Mouse (Mus musculus) hindbrain, embryonic 10.5 days (tissue): ENCODE data around the gene Galnt2. TPM values are rescaled to one million over a fixed set of nuclear protein-coding genes. Genes with fewer than 3 reads are reported as not detected.

Experiments
- DNase-seq: peaks from one replicate; pipeline ENCODE4 v3.0.0-alpha.2; 2017; ENCODE audit warnings: low spot score
- H3K27ac ChIP-seq: fragments of 300-500 bp; sonication (generic); 2 replicates; pipeline ENCODE4 v1.5.1; 2016; ENCODE audit warnings: mild to moderate bottlenecking, moderate library complexity
- H3K27me3 ChIP-seq: fragments of 300-500 bp; sonication (generic); 2 replicates; pipeline ENCODE4 v1.6.1; 2016; ENCODE audit warnings: mild to moderate bottlenecking; ENCODE audit not compliant: poor library complexity, insufficient read depth, severe bottlenecking
- H3K36me3 ChIP-seq: fragments of 300-500 bp; sonication (generic); 2 replicates; pipeline ENCODE4 v1.6.1; 2016; ENCODE audit warnings: mild to moderate bottlenecking, moderate library complexity
- H3K4me1 ChIP-seq: fragments of 300-500 bp; sonication (generic); replicated peaks from 2 replicates; pipeline ENCODE4 v1.6.1; 2016; ENCODE audit warnings: mild to moderate bottlenecking
- H3K4me3 ChIP-seq: fragments of 300-500 bp; sonication (generic); 2 replicates; pipeline ENCODE4 v1.5.1; 2016; ENCODE audit warnings: mild to moderate bottlenecking, moderate library complexity
- H3K9me3 ChIP-seq: fragments of 300-500 bp; sonication (generic); 2 replicates; pipeline ENCODE4 v1.6.1; 2016; ENCODE audit warnings: mild to moderate bottlenecking, moderate library complexity
- WGBS: fragments of 180-500 bp; shearing (Covaris S2); methylation state at CpG from one replicate; pipeline ENCODE4 v1.1.7; 2016; 5-methylcytosine and 5-hydroxymethylcytosine counted together
- polyA plus RNA-seq: library from polyadenylated mRNA; unstranded; fragments of >200 nt; fragmentation: Nextera tagmentation; extraction: Ambion mirVana; gene quantifications from 2 replicates; pipeline ENCODE4 v1.2.1, GENCODE M21; 2016

Gene Galnt2
- polyA plus RNA-seq, 1 experiment from 2014 or later: 56.0 TPM

DNA sequence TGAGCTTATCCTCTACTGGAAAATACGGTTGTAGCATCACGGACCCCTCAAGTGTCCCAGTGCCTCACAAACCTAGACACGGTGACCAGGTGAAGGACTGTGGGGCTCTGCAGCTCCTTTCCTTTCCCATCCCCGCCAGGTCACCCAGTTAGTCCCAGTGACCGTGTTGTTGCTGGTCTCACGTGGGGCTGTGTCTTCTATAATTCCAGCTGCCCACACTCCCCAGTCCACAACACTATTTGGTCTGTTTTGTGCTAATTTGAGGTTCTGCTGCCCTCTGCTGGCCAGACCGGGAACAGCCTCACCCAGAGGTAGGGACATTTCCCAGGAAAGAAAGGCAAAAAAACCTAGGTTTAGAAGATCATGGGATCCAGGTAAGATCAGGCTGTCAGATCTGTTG, 118.5 kb downstream of the Galnt2 start:
- H3K36me3 ChIP-seq: peaks cover 7% of the 10 kb centered on the region
- H3K27ac ChIP-seq: no peak overlapping the region
- H3K4me3 ChIP-seq: no peak overlapping the region
- no peaks in the 10 kb centered on the region for H3K27me3 ChIP-seq
- DNase-seq: peak; percentile 81
- H3K9me3 ChIP-seq: no peaks in the 10 kb centered on the region
- H3K4me1 ChIP-seq: no peaks in the 10 kb centered on the region
- 43% methylated on average over 7 of the region's 7 CpGs for WGBS

DNA sequence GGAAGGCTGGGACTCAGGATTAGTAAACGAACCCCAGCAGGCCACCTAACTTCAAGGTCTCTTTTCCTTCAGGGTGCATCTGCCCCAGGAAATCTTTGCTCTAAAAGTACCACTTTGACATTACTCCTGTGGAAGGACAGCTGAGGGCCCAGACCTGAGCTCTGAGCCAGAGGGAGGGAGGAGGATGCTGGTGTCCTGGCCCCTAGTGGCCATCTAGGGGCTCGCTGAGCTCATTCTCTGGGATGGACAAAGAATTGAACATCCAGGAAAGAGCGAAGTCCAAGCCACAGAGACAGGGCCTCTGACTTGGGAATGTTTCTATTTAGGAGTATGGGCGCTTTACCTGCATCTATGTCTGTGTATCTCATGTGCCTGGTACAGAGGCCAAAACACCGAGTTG, 120.4 kb downstream of the Galnt2 start:
- no peak overlapping the region for H3K27ac ChIP-seq
- no peaks in the 10 kb centered on the region for H3K27me3 ChIP-seq
- WGBS: 64% methylated on average over 5 of the region's 5 CpGs
- H3K4me1 ChIP-seq: no peaks in the 10 kb centered on the region
- H3K36me3 ChIP-seq: no peaks in the 10 kb centered on the region
- no peaks in the 10 kb centered on the region for H3K9me3 ChIP-seq
- DNase-seq: no peak
- no peak overlapping the region for H3K4me3 ChIP-seq

DNA sequence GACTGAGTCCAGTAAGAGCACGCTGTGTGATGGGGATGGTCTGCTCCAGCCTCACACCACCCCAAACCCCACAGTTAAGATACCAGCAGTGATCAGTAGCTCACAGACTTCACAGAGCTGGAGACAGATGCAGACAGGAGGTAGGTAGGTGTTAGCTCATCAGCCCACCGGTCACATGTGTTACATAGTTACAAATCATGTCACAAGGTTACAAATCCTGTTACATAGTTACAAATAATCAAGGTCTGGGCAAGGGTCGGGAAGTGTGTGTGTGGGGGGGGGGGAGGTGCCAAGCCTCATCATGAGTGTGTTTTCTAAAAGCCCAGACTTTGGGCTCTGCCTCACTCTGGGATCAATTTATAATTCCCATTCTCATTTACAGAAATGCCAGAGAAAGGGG, 129.7 kb downstream of the Galnt2 start:
- H3K27me3 ChIP-seq: no peaks in the 10 kb centered on the region

DNA sequence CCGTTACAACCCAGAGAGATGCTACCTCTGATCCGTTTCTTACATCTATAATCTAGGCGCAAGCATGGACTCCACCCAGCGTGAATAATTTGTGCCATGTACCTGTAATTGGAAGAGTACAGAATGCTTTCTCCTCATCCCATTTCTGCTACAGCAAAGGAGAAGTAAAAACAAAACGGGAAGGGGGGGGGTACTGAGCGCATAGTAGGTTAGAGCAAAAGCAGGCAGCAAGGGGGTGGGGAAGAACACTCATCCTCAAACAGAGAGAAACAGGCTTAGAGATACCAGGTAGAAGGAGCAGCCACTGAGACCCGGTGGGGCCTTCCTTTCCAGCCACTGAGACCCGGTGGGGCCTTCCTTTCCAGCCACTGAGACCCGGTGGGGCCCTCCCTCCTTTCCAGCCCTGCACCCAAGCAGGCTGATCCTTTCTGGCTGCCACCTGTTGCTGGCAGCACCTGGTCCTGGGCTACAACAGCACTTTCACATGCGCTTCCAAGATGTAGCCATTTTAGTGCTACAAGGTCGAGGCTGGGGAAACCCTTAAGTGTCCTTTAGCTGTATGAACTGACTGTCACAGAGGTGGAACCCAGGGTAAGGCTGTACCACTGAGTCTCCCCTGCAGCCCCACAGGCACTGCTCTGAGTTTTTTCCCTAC, 130.7 kb downstream of the Galnt2 start:
- no peak for DNase-seq
- 84% methylated on average over 11 of the region's 11 CpGs for WGBS

More for the DNA sequence above, 129.7 kb downstream of the Galnt2 start:
- Histone ChIP-seq H3K9me3 (0 out of 2 replicates have a peak, but pooled peaks cover 7% of the 10 kb centered on the region), H3K4me1 (no peaks in the 10 kb centered on the region), H3K36me3 (no peaks in the 10 kb centered on the region), H3K4me3 (no peak overlapping the region), H3K27ac (no peak overlapping the region)
- DNase-seq: no peak
- WGBS: 85% methylated on average over 3 of the region's 3 CpGs

DNA sequence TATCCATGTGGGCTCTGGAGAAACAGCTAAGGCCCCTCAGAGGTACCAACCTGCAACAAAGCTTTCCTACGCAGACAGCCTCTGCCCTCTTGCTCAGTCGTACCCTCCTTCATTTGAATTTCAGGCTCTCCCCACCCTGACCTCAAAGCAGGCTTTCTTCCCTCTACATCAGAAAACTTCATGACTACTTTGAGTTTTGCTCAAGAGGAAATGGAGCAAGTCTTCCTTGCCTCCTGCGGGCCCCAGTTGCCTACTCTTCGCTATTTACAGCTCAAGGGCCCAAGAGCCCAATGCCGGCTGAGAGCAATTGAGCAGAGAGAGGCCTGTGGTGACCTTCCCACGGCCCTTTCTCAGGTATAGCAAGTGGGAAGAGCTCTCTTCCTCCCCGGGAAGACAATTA, 131.4 kb downstream of the Galnt2 start:
- no peak overlapping the region for H3K27ac ChIP-seq
- no peaks in the 10 kb centered on the region for H3K36me3 ChIP-seq
- H3K9me3 ChIP-seq: 0 out of 2 replicates have a peak, but pooled peaks cover 7% of the 10 kb centered on the region
- DNase-seq: no peak
- H3K4me1 ChIP-seq: no peaks in the 10 kb centered on the region
- no peaks in the 10 kb centered on the region for H3K27me3 ChIP-seq
- H3K4me3 ChIP-seq: no peak overlapping the region
- 85% methylated on average over 7 of the region's 7 CpGs for WGBS

More for the DNA sequence above, 130.7 kb downstream of the Galnt2 start:
- no peaks in the 10 kb centered on the region for H3K4me1 ChIP-seq
- H3K4me3 ChIP-seq: no peak overlapping the region
- H3K27me3 ChIP-seq: no peaks in the 10 kb centered on the region
- 0 out of 2 replicates have a peak, but pooled peaks cover 7% of the 10 kb centered on the region for H3K9me3 ChIP-seq
- H3K36me3 ChIP-seq: no peaks in the 10 kb centered on the region
- no peak overlapping the region for H3K27ac ChIP-seq

DNA sequence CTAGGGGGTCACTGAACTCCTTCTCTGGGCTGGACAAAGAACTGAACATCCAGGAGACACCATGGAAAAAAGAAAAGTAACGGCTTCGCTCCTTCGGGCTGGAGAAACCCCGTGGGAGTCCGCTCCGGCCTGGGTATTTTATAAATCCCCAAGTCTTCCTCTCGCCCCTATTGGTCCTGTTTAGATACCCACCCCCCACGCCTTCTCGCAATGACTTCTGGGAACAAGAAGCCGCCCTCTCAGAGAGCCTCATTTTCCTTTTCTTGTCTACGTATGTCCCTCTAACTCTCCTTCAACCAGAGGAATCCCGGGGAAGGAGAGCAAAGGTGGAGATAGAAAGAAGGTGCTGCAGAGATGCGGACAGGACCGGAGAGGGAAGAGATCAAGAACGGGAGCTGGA, 132.1 kb downstream of the Galnt2 start:
- H3K9me3 ChIP-seq: 0 out of 2 replicates have a peak, but pooled peaks cover 7% of the 10 kb centered on the region
- H3K36me3 ChIP-seq: no peaks in the 10 kb centered on the region
- no peaks in the 10 kb centered on the region for H3K27me3 ChIP-seq
- 93% methylated on average over 15 of the region's 15 CpGs for WGBS
- no peak for DNase-seq
- no peak overlapping the region for H3K27ac ChIP-seq
- H3K4me1 ChIP-seq: no peaks in the 10 kb centered on the region
- no peak overlapping the region for H3K4me3 ChIP-seq

DNA sequence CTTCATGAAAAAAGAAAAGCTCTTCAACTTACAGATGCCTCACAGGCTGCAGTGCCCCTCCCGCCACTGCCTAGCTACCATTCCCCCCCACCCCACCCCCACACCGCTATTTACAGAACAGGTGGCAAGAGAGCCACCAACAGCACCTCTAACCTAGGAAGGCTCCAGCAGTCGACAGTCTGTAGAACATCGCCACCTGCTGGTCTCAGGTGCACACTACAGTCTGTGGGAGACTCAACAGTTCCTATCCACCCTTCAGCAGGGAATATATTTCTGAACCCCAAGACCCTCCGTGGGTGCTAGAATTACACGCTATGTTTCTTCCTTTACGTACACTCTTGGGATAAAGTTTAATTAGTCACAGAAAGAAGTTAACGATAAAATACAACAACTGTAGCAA, 137.0 kb downstream of the Galnt2 start:
- 21% methylated on average over 8 of the region's 8 CpGs for WGBS
- Histone ChIP-seq H3K27ac (no peak overlapping the region), H3K4me1 (no peaks in the 10 kb centered on the region), H3K9me3 (no peaks in the 10 kb centered on the region), H3K36me3 (0 out of 2 replicates have a peak, but pooled peaks cover 3% of the 10 kb centered on the region), H3K27me3 (no peaks in the 10 kb centered on the region), H3K4me3 (no peak overlapping the region)
- peak; percentile 78 for DNase-seq

DNA sequence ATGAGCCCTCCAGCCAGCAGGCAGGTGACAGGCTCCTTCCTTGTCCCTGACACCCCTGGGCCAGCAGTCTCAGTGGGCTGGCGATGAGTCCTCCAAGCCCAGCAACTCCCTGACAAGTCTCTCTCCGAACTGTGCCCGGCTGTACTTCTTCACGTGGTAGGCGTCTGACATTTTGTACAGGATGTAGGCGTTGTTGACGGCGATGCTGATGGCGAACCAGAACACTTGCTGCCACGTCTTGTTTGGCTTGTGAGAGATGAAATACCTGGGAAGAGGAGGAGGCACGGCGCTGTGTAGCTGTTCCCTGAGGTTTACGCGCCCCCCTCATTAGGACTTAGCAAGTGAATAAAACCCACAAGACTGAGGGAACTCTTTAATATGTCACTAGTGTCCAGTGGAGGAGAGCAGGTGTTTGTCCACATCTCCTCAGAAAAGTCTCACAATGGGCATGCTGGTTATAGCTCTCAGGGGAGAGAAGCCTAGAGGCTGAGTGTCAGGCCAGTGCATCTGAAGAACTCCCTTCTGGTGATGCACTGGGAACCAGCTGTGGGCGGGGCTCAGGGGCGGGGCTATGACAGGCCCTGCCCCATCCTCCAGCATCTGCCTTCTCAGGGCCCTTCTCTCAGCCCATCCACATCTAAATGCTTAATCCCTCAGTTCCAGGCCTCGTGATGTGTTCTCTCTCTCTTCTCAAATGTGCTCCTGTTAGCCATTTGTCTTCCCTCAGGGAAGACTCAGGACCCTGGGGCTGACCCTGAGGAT, 139.4 kb downstream of the Galnt2 start:
- 81% methylated on average over 17 of the region's 17 CpGs for WGBS

DNA sequence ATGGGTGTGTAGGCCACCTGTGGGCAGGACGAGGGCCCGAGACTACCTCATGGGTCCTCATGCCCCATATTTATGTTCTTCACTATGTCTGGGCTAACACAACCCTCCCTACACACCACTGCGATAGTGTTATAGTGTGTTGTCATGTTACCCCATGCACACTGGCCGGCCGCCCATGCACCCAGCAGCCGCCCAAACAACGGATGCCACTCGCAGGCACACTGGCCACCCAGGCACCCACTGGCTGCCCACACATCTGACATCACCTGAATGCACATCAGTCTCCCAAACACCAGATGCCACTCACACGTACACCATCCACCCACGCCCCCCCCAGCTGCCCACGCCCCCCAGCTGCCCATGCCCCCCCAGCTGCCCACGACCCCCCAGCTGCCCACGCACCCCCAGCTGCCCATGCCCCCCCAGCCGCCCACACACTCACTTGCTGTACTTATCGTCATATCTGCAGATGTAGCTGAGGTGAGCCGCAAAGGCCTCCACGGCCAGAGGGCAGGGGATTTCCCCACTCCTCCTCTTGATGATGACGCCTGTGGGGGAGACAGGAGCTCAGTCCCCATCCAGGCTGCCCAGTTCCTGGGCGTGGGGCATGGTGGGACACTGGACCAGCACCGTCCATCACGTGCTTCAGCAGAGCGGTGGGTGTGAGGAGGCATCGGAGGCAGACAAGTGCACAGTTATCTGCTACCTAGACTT, 140.4 kb downstream of the Galnt2 start:
- no peak overlapping the region for H3K27ac ChIP-seq
- no peaks in the 10 kb centered on the region for H3K4me1 ChIP-seq
- 93% methylated on average over 23 of the region's 23 CpGs for WGBS
- H3K9me3 ChIP-seq: no peaks in the 10 kb centered on the region
- no peaks in the 10 kb centered on the region for H3K27me3 ChIP-seq
- H3K4me3 ChIP-seq: no peak overlapping the region
- H3K36me3 ChIP-seq: 0 out of 2 replicates have a peak, but pooled peaks cover 3% of the 10 kb centered on the region
- no peak for DNase-seq

More for the DNA sequence above, 139.4 kb downstream of the Galnt2 start:
- Histone ChIP-seq H3K4me1 (no peaks in the 10 kb centered on the region), H3K9me3 (no peaks in the 10 kb centered on the region), H3K27me3 (no peaks in the 10 kb centered on the region), H3K36me3 (0 out of 2 replicates have a peak, but pooled peaks cover 3% of the 10 kb centered on the region), H3K27ac (no peak overlapping the region), H3K4me3 (no peak overlapping the region)
- no peak for DNase-seq

DNA sequence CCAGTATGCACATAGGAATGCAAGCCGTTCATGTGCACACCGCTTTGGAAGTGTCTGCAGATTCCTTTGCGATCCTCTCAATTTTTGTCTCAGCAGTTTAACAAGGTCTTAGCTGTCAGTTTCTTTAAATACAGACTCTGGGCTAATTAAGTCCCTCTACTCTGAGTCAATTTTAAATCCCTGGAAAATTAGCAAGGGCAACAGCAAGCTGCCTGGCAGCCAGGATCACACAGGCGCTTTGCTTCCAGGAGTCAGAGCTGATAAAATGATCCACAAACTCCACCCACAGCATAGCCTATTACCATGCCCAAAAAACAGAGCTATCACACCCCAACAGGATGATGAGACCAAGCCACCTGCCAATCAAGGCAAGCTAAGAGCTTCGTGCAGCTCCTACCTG, 142.6 kb downstream of the Galnt2 start:
- Histone ChIP-seq H3K4me1 (no peaks in the 10 kb centered on the region), H3K27me3 (no peaks in the 10 kb centered on the region), H3K27ac (no peak overlapping the region), H3K36me3 (0 out of 2 replicates have a peak, but pooled peaks cover 3% of the 10 kb centered on the region), H3K4me3 (no peak overlapping the region), H3K9me3 (no peaks in the 10 kb centered on the region)
- WGBS: 95% methylated on average over 5 of the region's 5 CpGs
- DNase-seq: no peak

DNA sequence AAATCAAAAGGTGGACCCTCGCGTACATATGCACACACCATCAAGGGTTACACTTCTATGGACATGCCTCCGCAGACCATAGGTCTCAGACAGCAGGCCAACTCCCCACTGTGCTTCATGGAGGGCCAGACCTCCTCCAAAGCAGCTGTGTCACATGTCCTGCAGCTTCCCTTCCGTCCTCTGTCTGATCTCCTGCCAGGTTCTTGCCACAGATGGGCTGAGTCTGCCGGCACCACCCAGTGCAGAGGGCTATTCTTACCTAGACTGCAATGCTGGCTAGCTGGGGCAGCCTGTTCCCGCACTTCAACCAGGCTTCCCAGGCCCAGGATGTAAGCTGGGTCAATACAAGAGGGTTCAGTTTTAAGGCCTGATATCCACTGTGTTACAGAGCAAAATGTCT, 144.0 kb downstream of the Galnt2 start:
- Histone ChIP-seq H3K36me3 (0 out of 2 replicates have a peak, but pooled peaks cover under 1% of the 10 kb centered on the region), H3K9me3 (no peaks in the 10 kb centered on the region), H3K27me3 (no peaks in the 10 kb centered on the region), H3K4me3 (no peak overlapping the region), H3K27ac (no peak overlapping the region), H3K4me1 (no peaks in the 10 kb centered on the region)
- 79% methylated on average over 6 of the region's 6 CpGs for WGBS
- no peak for DNase-seq

DNA sequence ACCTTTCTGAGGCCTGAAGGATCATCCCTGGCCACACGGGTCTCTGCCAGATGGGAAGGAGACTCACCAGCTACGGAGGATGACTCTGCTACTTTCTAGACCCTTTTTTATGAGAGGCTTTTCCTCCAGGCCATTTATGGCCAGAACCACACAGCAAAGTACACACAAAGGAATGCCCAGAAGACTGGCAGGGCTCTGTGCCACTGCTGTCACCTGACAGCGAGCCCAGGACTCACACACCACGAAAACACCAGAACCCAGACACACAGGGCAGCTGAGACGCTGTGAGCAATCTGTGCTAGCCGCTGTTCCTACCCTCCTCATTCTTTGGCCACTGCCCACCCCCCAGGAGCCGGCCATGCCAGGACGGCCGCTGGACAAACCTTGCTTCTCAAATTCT, 144.5 kb downstream of the Galnt2 start:
- no peak overlapping the region for H3K4me3 ChIP-seq
- H3K27me3 ChIP-seq: no peaks in the 10 kb centered on the region
- no peaks in the 10 kb centered on the region for H3K4me1 ChIP-seq
- no peak overlapping the region for H3K27ac ChIP-seq
- H3K9me3 ChIP-seq: no peaks in the 10 kb centered on the region
- H3K36me3 ChIP-seq: no peaks in the 10 kb centered on the region
- no peak for DNase-seq
- WGBS: 86% methylated on average over 9 of the region's 9 CpGs

DNA sequence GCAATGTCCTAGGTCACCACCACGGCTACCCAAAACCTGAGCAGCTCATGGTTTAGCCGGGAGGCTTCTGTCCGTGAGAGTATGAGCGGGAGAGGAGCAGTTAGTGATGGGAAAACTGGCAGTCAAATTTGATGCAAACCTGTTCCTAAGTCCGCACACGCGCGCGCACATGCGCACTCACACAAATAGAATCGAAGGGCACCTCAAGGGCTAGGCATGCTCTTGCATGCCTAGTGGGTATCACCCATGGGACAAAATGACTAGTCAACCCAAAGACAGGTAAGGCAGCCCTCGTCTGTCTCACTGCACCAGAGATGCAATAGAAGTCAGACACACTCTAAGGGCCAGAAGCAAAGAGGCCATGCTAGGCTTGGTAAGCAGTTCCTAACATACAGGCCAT, 145.2 kb downstream of the Galnt2 start:
- Histone ChIP-seq H3K36me3 (no peaks in the 10 kb centered on the region), H3K4me3 (no peak overlapping the region), H3K4me1 (no peaks in the 10 kb centered on the region), H3K9me3 (no peaks in the 10 kb centered on the region), H3K27me3 (no peaks in the 10 kb centered on the region), H3K27ac (no peak overlapping the region)
- WGBS: 94% methylated on average over 12 of the region's 12 CpGs
- DNase-seq: no peak
